Mouse (Mus musculus) olfactory bulb, adult 2 months (tissue): ENCODE measurements around the gene Sec14l3.

ENCODE experiments used
- CTCF ChIP-seq: fragments of 200-500 bp; IDR thresholded peaks from 2 replicates; pipeline ENCODE4 v1.5.1; 2012; ENCODE audit warnings: low read depth, mild to moderate bottlenecking, low read length, moderate library complexity; ENCODE audit not compliant: insufficient read depth
- POLR2A ChIP-seq: fragments of 200-500 bp; IDR thresholded peaks from 2 replicates; pipeline ENCODE4 v1.6.1; 2012; ENCODE audit warnings: mild to moderate bottlenecking, low read depth, low read length, moderate library complexity; ENCODE audit not compliant: insufficient read depth

GRCm38 (mm10) chr11:4093459-4094377 lies 29.1 kb downstream of the Sec14l3 start:
- no peak for TF ChIP-seq CTCF
- no peak for TF ChIP-seq POLR2A
